In genomic region chr17:6256400-6257069, GRCm38 (mm10) we compare ENCODE assay signal across 8 mouse cellular contexts. TPM values are rescaled to one million over a fixed set of nuclear protein-coding genes. Genes with fewer than 3 reads are reported as not detected.
A peak's percentile ranks its signal among the peaks of the same experiment; 100 is the strongest.
DNase-seq lines count a peak whose midpoint lies in the region; ATAC-seq and TF ChIP-seq lines count a peak whose summit lies in the region.
"Not testable (repeated sequence)": the region's sequence is repeated elsewhere in the genome, so short reads cannot be mapped to it uniquely, and the experiment has no call there.
"Had no signal": no experiment of that assay in that cellular context is flagged by ENCODE, and none has a peak within 500 bp of the region (broad histone marks: within the 10 kb centered on the region; RNA-seq: fewer than 3 reads in every experiment).

Gene Tmem181a (plus strand): TSS chr17:6256860.

- WGBS in embryonic facial prominence, embryonic 15.5 days: under 1% methylated on average over 22 of the region's 51 CpGs
- WGBS in heart, embryonic 13.5 days: 0% methylated on average over 4 of the region's 51 CpGs
- WGBS in liver, embryonic 12.5 days (ENCODE audit: insufficient replicate concordance): 5% methylated on average over 16 of the region's 51 CpGs
- WGBS in midbrain, postnatal 0 days: 2% methylated on average over 7 of the region's 51 CpGs

- H3K9me3 ChIP-seq in embryonic facial prominence, embryonic 15.5 days (replicated peaks); heart, embryonic 13.5 days; liver, embryonic 12.5 days (replicated peaks); midbrain, postnatal 0 days (ENCODE audit: low read length): not testable (repeated sequence)

- not testable (repeated sequence) for H3K27me3 ChIP-seq in embryonic facial prominence, embryonic 15.5 days; heart, embryonic 13.5 days (replicated peaks); liver, embryonic 12.5 days (replicated peaks); midbrain, postnatal 0 days (ENCODE audit: insufficient read depth, low read length)

- not testable (repeated sequence) for H3K4me1 ChIP-seq in embryonic facial prominence, embryonic 15.5 days; heart, embryonic 13.5 days; liver, embryonic 12.5 days; midbrain, postnatal 0 days (ENCODE audit: insufficient read depth, low read length)

- peak within 1 kb of the TSS; percentile 16; the same call in 1 of the 2 replicates for H3K4me3 ChIP-seq in embryonic facial prominence, embryonic 15.5 days (replicated peaks)
- H3K4me3 ChIP-seq in heart, embryonic 13.5 days: peak within 1 kb of the TSS; percentile 27
- H3K4me3 ChIP-seq in liver, embryonic 12.5 days: not testable (repeated sequence)
- H3K4me3 ChIP-seq in midbrain, postnatal 0 days (ENCODE audit: low read depth, low read length): peak within 1 kb of the TSS; percentile 31

- TF ChIP-seq CTCF in midbrain, postnatal 0 days (IDR thresholded peaks at IDR 0.05): not testable (repeated sequence)

- H3K9ac ChIP-seq in embryonic facial prominence, embryonic 15.5 days; heart, embryonic 13.5 days; liver, embryonic 12.5 days; midbrain, postnatal 0 days (replicated peaks; ENCODE audit: low read length, poor library complexity, severe bottlenecking): not testable (repeated sequence)

- H3K4me2 ChIP-seq in embryonic facial prominence, embryonic 15.5 days (replicated peaks): peak within 1 kb of the TSS; percentile 44
- H3K4me2 ChIP-seq in heart, embryonic 13.5 days: peak within 1 kb of the TSS; percentile 54
- H3K4me2 ChIP-seq in liver, embryonic 12.5 days: peak within 1 kb of the TSS; percentile 39; the same call in 1 of the 2 replicates
- peak within 1 kb of the TSS; percentile 18; the same call in 1 of the 2 replicates for H3K4me2 ChIP-seq in midbrain, postnatal 0 days (ENCODE audit: low read depth, low read length, poor library complexity, severe bottlenecking)

- not testable (repeated sequence) for H3K36me3 ChIP-seq in embryonic facial prominence, embryonic 15.5 days; heart, embryonic 13.5 days; liver, embryonic 12.5 days; midbrain, postnatal 0 days (ENCODE audit: insufficient read depth, low read length)

- peak; percentile 48; the same call in 1 of the 2 replicates for ATAC-seq in embryonic facial prominence, embryonic 15.5 days (ENCODE audit: insufficient number of reproducible peaks, low FRiP score, low TSS enrichment, low read depth)
- ATAC-seq in heart, embryonic 13.5 days (ENCODE audit: extremely low read depth, insufficient number of reproducible peaks, low FRiP score, low TSS enrichment); inflammation-experienced regulatory T-cells, adult 6 months: not testable (repeated sequence)
- ATAC-seq in liver, embryonic 12.5 days: 0 out of 2 replicates have a peak, but pooled peaks have one; percentile 24
- peak; percentile 91 for ATAC-seq in midbrain, postnatal 0 days (ENCODE audit: low FRiP score)

- not testable (repeated sequence) for DNase-seq in adrenal gland, postnatal 36 days; layer of hippocampus, postnatal 36 days; midbrain, postnatal 0 days (ENCODE audit: low spot score)

- H3K27ac ChIP-seq in embryonic facial prominence, embryonic 15.5 days (replicated peaks); heart, embryonic 13.5 days (replicated peaks); liver, embryonic 12.5 days; midbrain, postnatal 0 days (ENCODE audit: low read depth, low read length): not testable (repeated sequence)

RNA-seq across cellular contexts. Expression of gene Tmem181a, which starts in this region (rescaled TPM):
- total RNA-seq in adrenal gland, postnatal 36 days (2021): 10 to 100 TPM; 12.0 to 17.3 TPM
- 19.4 and 21.0 TPM in 2 replicates for polyA plus RNA-seq in embryonic facial prominence, embryonic 15.5 days (2015; fragmentation: Nextera tagmentation; extraction: Ambion mirVana)
- 15.4 and 16.3 TPM in 2 replicates for polyA plus RNA-seq in heart, embryonic 13.5 days (2015; fragmentation: Nextera tagmentation; extraction: Ambion mirVana)
- polyA plus RNA-seq in inflammation-experienced regulatory T-cells, adult 6 months (2017; shearing (Covaris generic)): 10 to 100 TPM; 15.2 to 18.8 (median 15.3) TPM
- 10 to 100 TPM; 54.0 to 55.8 TPM for total RNA-seq in layer of hippocampus, postnatal 36 days (2021)
- 5.3 and 5.6 TPM in 2 replicates for polyA plus RNA-seq in liver, embryonic 12.5 days (2016; fragmentation: Nextera tagmentation; extraction: Ambion mirVana)
- 83.4 and 94.2 TPM in 2 replicates for total RNA-seq in midbrain, postnatal 0 days (2014; rRNA removed)
- 68.0 and 75.7 TPM in 2 replicates for polyA plus RNA-seq in midbrain, postnatal 0 days (2015; fragmentation: Nextera tagmentation; extraction: Ambion mirVana)
- polyA plus RNA-seq: G1E had no signal
